Mouse (Mus musculus) thymus, postnatal 36 days (tissue): Measurements from ENCODE around the gene Pgk2.
"Not testable (repeated sequence)": the region's sequence is repeated elsewhere in the genome, so short reads cannot be mapped to it uniquely, and the experiment has no call there.

ENCODE experiments used
- DNase-seq, 2 experiments: peaks; one replicate each; pipeline ENCODE4 v3.0.0; 2022; ENCODE audit warnings: mixed read lengths in 2 of 2

Gene Pgk2

DNA sequence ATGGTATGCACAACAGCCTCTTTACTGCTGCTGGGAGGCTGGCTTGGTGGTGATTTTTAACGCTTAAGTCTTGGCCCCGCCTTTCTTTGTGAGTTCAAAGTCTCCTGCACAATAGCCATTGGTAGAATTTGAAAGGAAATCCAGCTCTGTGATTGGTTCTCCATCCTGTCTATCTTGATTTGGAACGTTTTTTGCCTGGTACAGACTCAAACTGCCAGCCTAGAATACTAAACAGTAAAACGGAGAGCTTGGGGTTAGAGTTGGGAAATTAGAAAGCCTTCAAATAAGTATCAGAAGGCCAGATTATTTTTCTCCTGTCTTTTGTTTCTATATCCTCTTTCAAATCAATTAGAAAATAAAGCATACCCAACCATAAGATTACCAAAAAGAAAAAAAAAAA, at the start of gene Pgk2:
Gene Pgk2 (minus strand): TSS at position 101 of the 400 bp plus-strand sequence.
- DNase-seq: no peak

DNA sequence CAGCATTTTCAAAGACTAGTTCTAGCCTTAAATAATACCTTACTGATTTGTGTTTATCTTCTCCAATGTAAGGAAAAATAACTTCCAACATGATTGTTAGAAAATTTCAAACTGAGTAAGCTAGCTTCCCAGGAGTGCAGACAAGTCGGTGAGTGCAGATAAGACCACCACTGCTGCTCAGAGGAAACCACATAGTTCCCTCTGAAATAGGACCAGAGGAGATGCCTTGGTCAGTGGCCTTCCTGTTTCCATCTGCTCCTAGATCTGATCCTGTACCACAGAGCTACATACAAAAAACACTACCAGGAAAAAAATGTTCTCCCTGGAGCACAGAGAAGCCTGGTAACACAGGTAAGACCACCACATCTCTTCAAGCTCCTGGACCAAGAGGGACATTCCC, 44.0 kb upstream of the Pgk2 start:
- no peak for DNase-seq

GRCm38 (mm10) chr17:40242135-40242534, 33.7 kb upstream of the Pgk2 start, which contains the start of gene Crisp3:
Gene Crisp3 (minus strand): TSS chr17:40242288.
- no peak for DNase-seq

DNA sequence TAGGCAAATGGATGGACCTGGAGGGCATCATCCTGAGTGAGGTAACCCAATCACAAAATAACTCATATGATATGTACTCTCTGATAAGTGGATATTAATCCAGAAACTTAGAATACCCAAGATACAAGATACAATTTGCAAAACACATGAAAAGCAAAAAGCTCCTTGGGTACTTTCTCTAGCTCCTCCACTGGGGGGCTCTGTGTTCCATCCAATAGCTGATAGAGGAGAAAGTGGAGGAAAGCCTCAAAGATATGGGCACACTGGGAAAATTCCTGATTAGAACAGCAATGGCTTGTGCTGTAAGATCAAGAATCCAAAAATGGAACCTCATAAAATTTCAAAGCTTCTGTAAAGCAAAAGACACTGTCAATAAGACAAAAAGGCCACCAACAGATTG, 6.6 kb downstream of the Pgk2 start:
- DNase-seq: not testable (repeated sequence)

GRCm38 (mm10) chr17:40190192-40190591, 18.2 kb downstream of the Pgk2 start:
- DNase-seq: not testable (repeated sequence)

GRCm38 (mm10) chr17:40157729-40158359, 50.6 kb downstream of the Pgk2 start:
- DNase-seq: not testable (repeated sequence)
